Comparison of ENCODE assay signal across 25 mouse cellular contexts in the genomic region with DNA sequence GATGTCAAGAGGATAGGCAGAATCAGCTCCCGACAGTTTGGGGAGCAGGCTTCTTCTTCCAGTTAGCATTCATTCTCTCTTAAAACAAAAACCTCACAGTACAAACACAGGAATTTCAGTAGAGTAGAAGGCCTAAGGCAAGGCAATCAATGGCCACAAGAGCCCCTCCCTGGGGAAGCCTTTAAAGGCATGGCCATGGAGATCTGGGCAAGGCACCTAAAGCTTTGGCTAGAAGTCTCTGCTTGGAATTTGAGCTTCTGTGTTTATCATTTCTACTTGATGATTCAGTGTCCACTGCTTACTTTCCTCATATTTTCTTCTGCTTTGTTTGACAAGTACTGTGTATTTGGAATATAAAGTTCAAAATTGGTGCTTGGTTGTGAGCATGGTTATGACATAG.
"Had no signal": no experiment of that assay in that cellular context is flagged by ENCODE, and none has a peak within 500 bp of the region (broad histone marks: within the 10 kb centered on the region; RNA-seq: fewer than 3 reads in every experiment).

No protein-coding gene starts in this region.

- H3K4me1 ChIP-seq: hindbrain, embryonic 10.5 days; hindbrain, embryonic 12.5 days; intestine, embryonic 15.5 days; kidney, embryonic 15.5 days; limb, embryonic 15.5 days; liver, embryonic 12.5 days had no signal

- H3K27ac ChIP-seq: gastrocnemius, adult 2 months; heart, embryonic 10.5 days; hindbrain, embryonic 10.5 days; hindbrain, embryonic 12.5 days; hindbrain, embryonic 14.5 days; intestine, embryonic 15.5 days; kidney, embryonic 15.5 days; kidney, postnatal 0 days; limb, embryonic 13.5 days; limb, embryonic 15.5 days; liver, embryonic 12.5 days; liver, embryonic 14.5 days had no signal

- H3K4me3 ChIP-seq: gastrocnemius, adult 2 months; heart, embryonic 10.5 days; heart, embryonic 12.5 days; hindbrain, embryonic 10.5 days; hindbrain, embryonic 12.5 days; intestine, embryonic 15.5 days; kidney, embryonic 15.5 days; limb, embryonic 13.5 days; limb, embryonic 15.5 days; liver, embryonic 12.5 days had no signal

- DNase-seq: gastrocnemius, adult 2 months; gastrocnemius, postnatal 10 days; gastrocnemius, postnatal 25 days; heart, adult 18-20 months; heart, postnatal 10 days; heart, postnatal 4 days; kidney, adult 2 months; kidney, adult 9 months; kidney, postnatal 14 days; kidney, postnatal 36 days; layer of hippocampus, adult 9-11 months; layer of hippocampus, postnatal 36 days; left cerebral cortex, postnatal 4 days had no signal
